Mouse (Mus musculus): ENCODE results near the gene Gm17651. TPM values are rescaled to one million over a fixed set of nuclear protein-coding genes. Genes with fewer than 3 reads are reported as not detected.

Gene Gm17651
- polyA plus RNA-seq, 1 experiment from 2014 or later: not detected

DNA sequence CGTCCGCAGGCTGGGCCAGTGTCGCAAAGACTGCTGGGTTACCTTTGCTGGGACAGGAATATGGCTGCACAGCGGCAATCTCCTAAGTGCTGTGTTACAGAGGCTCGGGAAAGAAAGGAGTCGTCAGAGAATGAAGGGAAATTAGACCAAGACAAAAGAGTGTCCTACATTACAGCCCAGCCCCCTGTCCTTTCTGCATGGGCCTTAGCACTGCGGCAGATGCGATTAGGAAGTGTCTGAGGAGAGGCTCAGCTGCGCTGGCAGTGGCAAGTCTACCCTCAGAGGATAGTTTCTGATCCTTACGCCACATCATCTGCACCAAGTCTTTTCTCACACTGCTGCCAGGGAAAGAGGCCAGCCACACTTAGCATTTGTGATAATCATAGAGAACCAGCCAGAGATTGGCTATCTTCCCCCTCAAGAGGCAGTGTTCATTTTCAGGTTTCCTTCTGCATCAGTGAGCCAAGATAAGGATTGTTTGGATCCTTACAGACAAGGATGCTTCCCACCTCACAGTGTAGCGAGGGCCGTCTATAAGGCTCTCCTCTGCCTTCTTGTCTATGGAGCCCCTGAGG is 17.0 kb upstream of the Gm17651 start:
- 61% methylated on average over 12 of the region's 12 CpGs for WGBS
- Histone ChIP-seq H3K36me3 (replicated peaks) (no peaks in the 10 kb centered on the region), H3K4me1 (0 out of 2 replicates have a peak, but pooled peaks cover 9% of the 10 kb centered on the region), H3K27ac (no peak overlapping the region), H3K4me3 (replicated peaks) (no peak overlapping the region), H3K4me2 (no peak overlapping the region), H3K9ac (no peak overlapping the region), H3K9me3 (no peaks in the 10 kb centered on the region), H3K27me3 (peaks cover 2% of the 10 kb centered on the region; the same call in 1 of the 2 replicates)
- no peak for ATAC-seq (ENCODE audit: low FRiP score)

DNA sequence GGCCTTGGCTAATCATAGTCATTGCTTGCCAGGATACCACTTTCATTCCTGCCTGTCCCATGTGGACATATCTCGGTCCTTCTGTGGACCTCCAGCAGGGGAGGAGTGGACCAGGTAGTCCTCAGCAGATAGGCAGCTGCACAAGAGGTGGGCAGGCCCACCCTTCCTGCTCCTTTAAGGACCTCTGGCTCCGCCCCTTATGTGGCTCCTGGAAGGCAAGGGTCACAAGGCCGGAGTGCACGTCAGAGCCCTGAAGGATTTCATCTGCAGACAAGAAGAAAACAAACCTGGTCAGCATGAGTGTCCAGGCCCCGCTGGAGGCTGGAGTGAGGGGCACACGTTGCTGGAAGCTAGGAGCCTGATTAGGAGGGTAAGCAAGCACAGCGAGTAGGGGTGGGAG is 16.1 kb upstream of the Gm17651 start:
- H3K4me3 ChIP-seq (replicated peaks): no peak overlapping the region
- H3K9ac ChIP-seq: no peak overlapping the region
- 0 out of 2 replicates have a peak, but pooled peaks cover 9% of the 10 kb centered on the region for H3K4me1 ChIP-seq
- no peaks in the 10 kb centered on the region for H3K36me3 ChIP-seq (replicated peaks)
- H3K27me3 ChIP-seq: peaks cover 8% of the 10 kb centered on the region; the same call in 1 of the 2 replicates
- no peak overlapping the region for H3K27ac ChIP-seq
- ATAC-seq (ENCODE audit: low FRiP score): no peak
- 61% methylated on average over 7 of the region's 7 CpGs for WGBS
- H3K4me2 ChIP-seq: no peak overlapping the region
- no peaks in the 10 kb centered on the region for H3K9me3 ChIP-seq

DNA sequence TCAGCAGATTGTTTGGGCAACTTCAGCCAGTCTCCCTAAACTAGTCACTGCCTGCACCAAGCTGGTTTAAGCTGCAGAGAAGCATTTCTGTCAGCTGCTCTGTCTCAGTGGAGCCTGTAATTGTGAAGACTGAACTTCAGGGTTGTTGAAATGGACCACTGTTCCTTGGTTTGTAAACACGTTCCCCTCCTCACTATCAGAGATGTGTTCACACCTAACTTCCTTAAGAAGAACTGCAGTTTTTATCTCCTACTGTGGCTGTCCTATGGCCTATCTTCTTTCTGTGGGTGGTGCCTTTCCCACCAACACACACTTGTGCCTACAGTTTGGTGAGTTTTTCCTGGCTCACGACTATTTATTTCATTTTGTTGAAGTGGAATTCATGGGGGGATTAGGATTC is 14.8 kb upstream of the Gm17651 start:
- Histone ChIP-seq H3K9ac (no peak overlapping the region), H3K36me3 (replicated peaks) (no peaks in the 10 kb centered on the region), H3K4me3 (replicated peaks) (no peak overlapping the region), H3K27ac (no peak overlapping the region), H3K27me3 (peaks cover 13% of the 10 kb centered on the region), H3K9me3 (no peaks in the 10 kb centered on the region), H3K4me1 (peaks cover 12% of the 10 kb centered on the region), H3K4me2 (no peak overlapping the region)
- WGBS: 85% methylated on average over 2 of the region's 2 CpGs
- ATAC-seq (ENCODE audit: low FRiP score): no peak

- peaks cover 25% of the 10 kb centered on the region for H3K4me1 ChIP-seq
- no peak overlapping the region for H3K27ac ChIP-seq
- no peak overlapping the region for H3K4me3 ChIP-seq (replicated peaks)
- ATAC-seq (ENCODE audit: low FRiP score): no peak
- no peaks in the 10 kb centered on the region for H3K9me3 ChIP-seq
- H3K27me3 ChIP-seq: peaks cover 39% of the 10 kb centered on the region
- H3K36me3 ChIP-seq (replicated peaks): no peaks in the 10 kb centered on the region
- 82% methylated on average over 4 of the region's 4 CpGs for WGBS
- H3K4me2 ChIP-seq: no peak overlapping the region
- H3K9ac ChIP-seq: no peak overlapping the region
Observed at GRCm38 (mm10) chr3:97686372-97687117, 12.1 kb upstream of the Gm17651 start.

- Histone ChIP-seq H3K4me3 (replicated peaks) (no peak overlapping the region), H3K27ac (no peak overlapping the region), H3K27me3 (peaks cover 61% of the 10 kb centered on the region), H3K9me3 (no peaks in the 10 kb centered on the region), H3K4me1 (peaks cover 28% of the 10 kb centered on the region), H3K9ac (no peak overlapping the region), H3K36me3 (replicated peaks) (no peaks in the 10 kb centered on the region), H3K4me2 (peak overlapping the region; percentile 18)
- WGBS: 4% methylated on average over 16 of the region's 16 CpGs
- ATAC-seq (ENCODE audit: low FRiP score): no peak
Observed at GRCm38 (mm10) chr3:97683560-97684195, 9.2 kb upstream of the Gm17651 start.

- no peak for ATAC-seq (ENCODE audit: low FRiP score)
- peak overlapping the region; percentile 67 for H3K4me2 ChIP-seq
- H3K36me3 ChIP-seq (replicated peaks): no peaks in the 10 kb centered on the region
- H3K27ac ChIP-seq: no peak overlapping the region
- no peaks in the 10 kb centered on the region for H3K9me3 ChIP-seq
- H3K9ac ChIP-seq: no peak overlapping the region
- no peak overlapping the region for H3K4me3 ChIP-seq (replicated peaks)
- WGBS: 23% methylated on average over 5 of the region's 5 CpGs
- peaks cover 62% of the 10 kb centered on the region for H3K27me3 ChIP-seq
- peaks cover 28% of the 10 kb centered on the region for H3K4me1 ChIP-seq
Observed at GRCm38 (mm10) chr3:97682576-97682975, 8.1 kb upstream of the Gm17651 start.

GRCm38 (mm10) chr3:97682159-97682502 is 7.6 kb upstream of the Gm17651 start:
- Histone ChIP-seq H3K4me2 (peak overlapping the region; percentile 67), H3K27me3 (peaks cover 62% of the 10 kb centered on the region), H3K36me3 (replicated peaks) (no peaks in the 10 kb centered on the region), H3K4me1 (peaks cover 28% of the 10 kb centered on the region), H3K9ac (0 out of 2 replicates have a peak overlapping the region, but pooled peaks have one; percentile 46), H3K4me3 (replicated peaks) (peak overlapping the region; percentile 39), H3K27ac (no peak overlapping the region), H3K9me3 (no peaks in the 10 kb centered on the region)
- WGBS: 3% methylated on average over 11 of the region's 11 CpGs
- ATAC-seq (ENCODE audit: low FRiP score): no peak

DNA sequence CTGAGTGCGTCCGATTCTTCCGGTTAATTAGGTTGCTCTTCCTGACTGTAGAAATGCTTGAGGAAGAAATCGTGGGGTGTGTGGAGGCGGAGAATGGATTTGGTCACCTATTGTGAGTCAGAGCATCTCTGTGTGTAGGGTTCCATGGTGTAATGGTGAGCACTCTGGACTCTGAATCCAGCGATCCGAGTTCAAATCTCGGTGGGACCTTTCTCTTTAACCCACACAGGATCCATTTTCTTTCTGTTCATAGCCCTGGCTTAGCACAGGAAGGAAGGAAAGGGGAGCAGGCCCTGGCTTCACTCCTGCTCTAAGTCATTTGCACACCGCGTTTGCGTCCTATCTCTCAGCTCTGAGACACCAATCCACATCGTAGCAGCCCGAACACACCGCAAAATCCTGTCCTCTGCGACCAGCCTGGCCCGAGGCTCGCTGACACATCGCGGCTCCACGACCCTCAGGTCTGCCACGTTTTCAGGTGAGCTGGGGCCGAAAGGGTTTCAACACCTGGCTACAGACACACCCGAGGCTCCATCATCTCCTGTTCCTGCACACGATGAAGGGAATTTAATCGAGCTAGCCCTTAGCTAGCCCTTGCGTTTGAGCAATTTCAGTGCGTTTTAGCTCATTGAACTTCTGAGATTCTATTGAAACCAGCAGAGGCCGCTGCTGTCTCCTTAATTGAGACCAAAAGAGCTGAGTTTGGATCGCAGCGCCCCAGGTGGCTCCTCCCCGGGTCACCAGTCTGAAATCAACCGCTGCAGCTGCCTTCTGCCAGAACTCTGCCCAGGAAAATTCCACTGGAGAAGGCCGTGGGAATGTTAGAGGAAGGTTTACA is 7.0 kb upstream of the Gm17651 start:
- peak; percentile 27; the same call in 1 of the 2 replicates for ATAC-seq (ENCODE audit: low FRiP score)
- Histone ChIP-seq H3K4me2 (peak overlapping the region; percentile 67), H3K9ac (peak overlapping the region; percentile 46; the same call in 1 of the 2 replicates), H3K4me3 (replicated peaks) (peak overlapping the region; percentile 39), H3K4me1 (peaks cover 28% of the 10 kb centered on the region), H3K27ac (no peak overlapping the region), H3K36me3 (replicated peaks) (no peaks in the 10 kb centered on the region), H3K27me3 (peaks cover 59% of the 10 kb centered on the region), H3K9me3 (no peaks in the 10 kb centered on the region)
- under 1% methylated on average over 33 of the region's 33 CpGs for WGBS

GRCm38 (mm10) chr3:97680631-97681320 is 6.3 kb upstream of the Gm17651 start:
- H3K4me1 ChIP-seq: peaks cover 28% of the 10 kb centered on the region
- no peaks in the 10 kb centered on the region for H3K9me3 ChIP-seq
- WGBS: 1% methylated on average over 28 of the region's 28 CpGs
- H3K27ac ChIP-seq: no peak overlapping the region
- H3K36me3 ChIP-seq (replicated peaks): no peaks in the 10 kb centered on the region
- peaks cover 53% of the 10 kb centered on the region for H3K27me3 ChIP-seq
- peak overlapping the region; percentile 67 for H3K4me2 ChIP-seq
- no peak overlapping the region for H3K9ac ChIP-seq
- peak overlapping the region; percentile 39 for H3K4me3 ChIP-seq (replicated peaks)
- ATAC-seq (ENCODE audit: low FRiP score): peak; percentile 85

DNA sequence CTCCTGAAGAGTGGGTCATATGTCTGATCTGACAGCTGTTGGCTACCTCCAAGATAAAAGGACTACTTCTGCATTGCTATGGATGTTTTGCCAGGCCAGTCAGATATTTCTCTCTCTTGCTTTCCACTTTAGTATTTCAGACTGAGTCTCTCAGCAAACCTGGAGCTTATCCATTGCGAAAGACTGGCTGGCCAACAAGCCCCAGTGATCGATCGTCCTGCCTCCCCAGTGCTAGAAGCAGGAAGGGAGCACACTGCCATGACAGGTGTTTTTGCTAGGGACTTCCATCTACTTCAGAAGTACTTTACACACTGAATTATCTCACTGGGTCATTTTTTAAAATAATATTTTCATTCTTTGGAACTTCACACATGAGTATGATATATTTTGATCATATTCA is 3.9 kb upstream of the Gm17651 start:
- no peaks in the 10 kb centered on the region for H3K36me3 ChIP-seq (replicated peaks)
- H3K4me2 ChIP-seq: no peak overlapping the region
- H3K27me3 ChIP-seq: peaks cover 40% of the 10 kb centered on the region
- no peak for ATAC-seq (ENCODE audit: low FRiP score)
- H3K9me3 ChIP-seq: no peaks in the 10 kb centered on the region
- H3K9ac ChIP-seq: no peak overlapping the region
- H3K4me3 ChIP-seq (replicated peaks): no peak overlapping the region
- 96% methylated on average over 3 of the region's 3 CpGs for WGBS
- no peak overlapping the region for H3K27ac ChIP-seq
- H3K4me1 ChIP-seq: peaks cover 17% of the 10 kb centered on the region

GRCm38 (mm10) chr3:97676126-97676525 is 1.6 kb upstream of the Gm17651 start:
- no peak overlapping the region for H3K4me2 ChIP-seq
- peaks cover 18% of the 10 kb centered on the region for H3K27me3 ChIP-seq
- H3K27ac ChIP-seq: no peak overlapping the region
- 0 out of 2 replicates have a peak, but pooled peaks cover 2% of the 10 kb centered on the region for H3K36me3 ChIP-seq (replicated peaks)
- H3K4me1 ChIP-seq: peaks cover 6% of the 10 kb centered on the region
- H3K9me3 ChIP-seq: no peaks in the 10 kb centered on the region
- WGBS: 92% methylated on average over 3 of the region's 3 CpGs
- ATAC-seq (ENCODE audit: low FRiP score): no peak
- H3K9ac ChIP-seq: no peak overlapping the region
- H3K4me3 ChIP-seq (replicated peaks): no peak overlapping the region

Data from forebrain, embryonic 12.5 days (tissue).